Mouse (Mus musculus) heart, adult 2 months (tissue): ENCODE results near the gene A630001G21Rik.

Experiments used
- CTCF ChIP-seq: fragments of 200-600 bp; IDR thresholded peaks from 2 replicates; pipeline ENCODE4 v1.8.1; 2022; ENCODE audit warnings: antibody characterized with exemption, mild to moderate bottlenecking, moderate library complexity
- EP300 ChIP-seq: fragments of 200-500 bp; IDR thresholded peaks from 2 replicates; pipeline ENCODE4 v1.6.1; 2011; ENCODE audit warnings: low read depth, low read length, control low read depth; ENCODE audit not compliant: insufficient read depth
- POLR2A ChIP-seq: fragments of 200-500 bp; IDR thresholded peaks from 2 replicates; pipeline ENCODE4 v1.6.1; 2011; ENCODE audit warnings: mild to moderate bottlenecking, low read depth, low read length, control low read depth; ENCODE audit not compliant: insufficient read depth

DNA sequence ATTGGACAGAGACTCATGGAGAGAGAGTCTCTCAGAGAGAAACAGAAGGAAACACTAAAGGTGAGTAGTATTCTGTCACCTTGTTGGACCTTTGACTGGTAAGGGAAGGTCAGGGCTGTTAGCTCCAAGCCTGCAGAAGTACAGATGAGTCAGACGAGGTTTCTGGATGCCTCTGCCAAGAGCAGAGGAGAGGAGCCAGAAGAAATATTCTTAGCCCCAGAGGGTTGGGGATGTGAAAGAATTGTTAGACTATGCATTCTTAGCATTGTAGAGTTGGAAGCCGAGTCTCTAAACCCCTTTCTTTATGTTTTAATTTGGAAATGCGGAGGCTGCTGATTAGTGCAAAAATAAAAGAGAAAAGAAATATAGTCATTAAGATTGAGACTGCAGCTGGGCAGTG, 6.5 kb downstream of the A630001G21Rik start:
- no peak for TF ChIP-seq CTCF
- TF ChIP-seq POLR2A: no peak
- no peak for TF ChIP-seq EP300
